Mouse (Mus musculus) liver, adult 2 months (tissue): ENCODE measurements around the gene Gpr35. TPM values are rescaled to one million over a fixed set of nuclear protein-coding genes. Genes with fewer than 3 reads are reported as not detected.

ENCODE experiments used
- DNase-seq: peaks from one replicate; pipeline ENCODE4 v3.0.0-alpha.2; 2011; ENCODE audit warnings: low read depth, low spot score; ENCODE audit errors: extremely low read depth
- H3K27ac ChIP-seq: fragments of 200-500 bp; replicated peaks from 2 replicates; pipeline ENCODE4 v1.5.1; 2012; ENCODE audit warnings: low read depth, mild to moderate bottlenecking, control low read depth, inconsistent platforms, low read length; ENCODE audit not compliant: insufficient read depth
- H3K27me3 ChIP-seq: fragments of 200-500 bp; 2 replicates; pipeline ENCODE4 v1.6.1; 2012; ENCODE audit warnings: mild to moderate bottlenecking, moderate library complexity, low read length, inconsistent platforms; ENCODE audit not compliant: control insufficient read depth, insufficient read depth
- H3K36me3 ChIP-seq: fragments of 200-500 bp; 2 replicates; pipeline ENCODE4 v1.6.1; 2012; ENCODE audit warnings: low read length, inconsistent platforms; ENCODE audit not compliant: control insufficient read depth, insufficient read depth
- H3K4me1 ChIP-seq: fragments of 200-500 bp; 2 replicates; pipeline ENCODE4 v1.6.1; 2011; ENCODE audit warnings: low read length; ENCODE audit not compliant: control insufficient read depth, insufficient read depth
- H3K4me3 ChIP-seq: fragments of 200-500 bp; 2 replicates; pipeline ENCODE4 v1.5.1; 2011; ENCODE audit warnings: low read depth, mild to moderate bottlenecking, control low read depth, low read length, moderate library complexity; ENCODE audit not compliant: insufficient read depth
- H3K79me2 ChIP-seq: fragments of 200-500 bp; 2 replicates; pipeline ENCODE4 v1.6.1; 2012; ENCODE audit warnings: inconsistent platforms, mild to moderate bottlenecking, low read length, moderate library complexity; ENCODE audit not compliant: control insufficient read depth, insufficient read depth
- H3K9ac ChIP-seq: fragments of 200-500 bp; 2 replicates; pipeline ENCODE4 v1.6.1; 2012; ENCODE audit warnings: low read depth, mild to moderate bottlenecking, control low read depth, inconsistent platforms, low read length
- CTCF ChIP-seq: fragments of 200-500 bp; IDR thresholded peaks from 2 replicates; pipeline ENCODE4 v1.5.1; 2011; ENCODE audit warnings: low read depth, low read length, control low read depth
- POLR2A ChIP-seq: fragments of 200-500 bp; IDR thresholded peaks from 2 replicates; pipeline ENCODE4 v1.6.1; 2011; ENCODE audit warnings: low read length, control low read depth; ENCODE audit not compliant: insufficient read depth; ENCODE audit errors: extremely low read depth
- WGBS: fragments of 180-500 bp; shearing (Covaris S2); methylation state at CpG from one replicate; pipeline ENCODE4 v1.1.7; 2018; 5-methylcytosine and 5-hydroxymethylcytosine counted together
- polyA plus RNA-seq: library from polyadenylated mRNA; depleted of rRNA; stranded (reverse); fragments of >200 nt; gene quantifications from 2 replicates; pipeline ENCODE4 v1.2.3, GENCODE M21; 2012
- total RNA-seq: library from RNA; depleted of rRNA; stranded (reverse); fragments of >200 nt; gene quantifications from 2 replicates; pipeline ENCODE4 v1.2.3, GENCODE M21; 2014

Gene Gpr35
- total and polyA plus RNA-seq, 2 experiments: 0.18 to 0.53 TPM

DNA sequence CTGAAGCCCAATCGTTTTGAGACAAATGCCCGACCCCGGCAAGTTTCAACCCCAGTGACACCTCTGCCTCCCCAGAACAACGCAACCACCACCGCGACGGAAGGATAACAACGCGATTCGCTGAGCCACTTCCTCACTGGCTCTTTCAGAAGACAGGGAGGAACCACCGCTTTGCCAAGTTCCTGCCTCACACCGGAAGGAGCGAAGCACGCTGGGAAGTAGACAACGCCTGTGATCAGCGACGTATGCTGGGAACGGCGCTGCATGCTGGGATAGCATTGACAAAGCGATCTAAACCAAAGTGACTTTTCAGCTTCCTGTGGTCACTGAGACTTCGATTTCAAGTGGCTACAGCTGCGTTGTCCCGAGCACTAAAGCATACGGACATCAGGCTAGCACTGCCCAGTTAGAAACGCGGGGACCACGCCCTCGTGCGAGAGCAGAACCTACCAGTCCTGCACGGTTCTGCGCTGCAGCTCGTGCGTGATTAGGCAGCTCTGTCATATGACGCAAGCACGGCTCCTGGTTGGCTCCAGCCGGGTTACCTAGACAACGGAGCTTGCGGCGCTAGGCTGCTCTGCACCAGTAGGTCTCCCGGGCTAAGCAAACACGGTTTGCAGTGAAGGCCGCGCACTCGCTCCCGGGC lies 16.4 kb upstream of the Gpr35 start, which contains the start of gene Capn10:
Gene Capn10, plus strand, starts transcription at position 195 of the 646 bp plus-strand sequence.
- TF ChIP-seq POLR2A (peak; percentile 85), CTCF (no peak)
- no peaks in the 10 kb centered on the region for H3K27me3 ChIP-seq
- H3K4me1 ChIP-seq: peaks cover 12% of the 10 kb centered on the region
- under 1% methylated on average over 45 of the region's 45 CpGs for WGBS
- H3K27ac ChIP-seq: peak within 1 kb of the TSS; percentile 77
- H3K4me3 ChIP-seq: peak within 1 kb of the TSS; percentile 54
- H3K36me3 ChIP-seq: peaks cover 1% of the 10 kb centered on the region; the same call in 1 of the 2 replicates
- peak; percentile 98 for DNase-seq
- peaks cover 4% of the 10 kb centered on the region; the same call in 1 of the 2 replicates for H3K79me2 ChIP-seq
- H3K9ac ChIP-seq: peak within 1 kb of the TSS; percentile 59

DNA sequence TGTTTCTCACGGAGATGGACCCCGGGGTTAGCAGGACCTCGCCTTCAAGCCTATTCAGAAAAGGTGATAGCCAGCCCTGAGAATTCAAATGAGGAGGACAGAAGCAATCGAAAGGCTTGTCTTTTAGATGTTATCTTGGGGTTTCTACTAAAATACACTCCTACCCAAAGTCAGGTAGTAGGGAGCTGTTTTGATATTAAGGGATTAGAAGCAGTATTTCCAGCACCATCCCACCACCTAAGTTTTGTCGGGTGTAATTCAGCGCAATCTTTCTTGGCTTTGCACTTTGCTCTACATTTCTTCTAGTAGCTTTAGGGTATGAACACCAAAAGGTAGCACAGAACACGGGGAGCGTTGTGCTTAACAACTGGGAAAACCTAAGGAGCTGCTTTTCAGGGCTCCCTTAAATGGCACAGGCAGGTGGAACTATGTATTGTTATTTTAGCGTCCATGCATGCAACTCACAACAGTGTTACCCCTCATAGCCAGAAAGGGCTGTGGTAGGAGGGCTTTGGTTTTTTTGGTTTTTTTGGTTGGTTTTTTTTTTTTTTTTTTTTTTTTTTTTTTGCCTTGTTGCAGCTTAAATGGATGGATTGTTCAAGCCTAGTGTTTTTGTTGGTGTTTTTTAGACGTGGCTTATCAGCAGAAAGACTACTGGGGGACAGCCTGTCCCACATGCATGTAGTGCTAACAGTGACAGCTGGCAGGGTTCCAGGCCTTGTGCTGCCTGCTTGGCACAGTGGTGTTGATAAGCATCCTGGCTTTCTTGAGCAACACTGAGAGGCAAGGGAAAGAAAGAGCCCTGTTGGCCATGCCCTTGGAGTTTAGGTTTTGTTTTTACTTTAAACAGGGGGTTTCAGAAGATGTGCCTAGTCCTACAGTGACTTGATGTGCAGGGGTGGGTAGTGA lies 15.4 kb upstream of the Gpr35 start:
- H3K36me3 ChIP-seq: peaks cover 2% of the 10 kb centered on the region; the same call in 1 of the 2 replicates
- H3K79me2 ChIP-seq: peaks cover 4% of the 10 kb centered on the region; the same call in 1 of the 2 replicates
- peak overlapping the region; percentile 54 for H3K4me3 ChIP-seq
- no peaks in the 10 kb centered on the region for H3K27me3 ChIP-seq
- no peak for TF ChIP-seq POLR2A
- no peak for TF ChIP-seq CTCF
- H3K9ac ChIP-seq: peak overlapping the region; percentile 54
- H3K27ac ChIP-seq: peak overlapping the region; percentile 49
- WGBS: 5% methylated on average over 10 of the region's 10 CpGs
- H3K4me1 ChIP-seq: peaks cover 12% of the 10 kb centered on the region
- DNase-seq: peak; percentile 82

DNA sequence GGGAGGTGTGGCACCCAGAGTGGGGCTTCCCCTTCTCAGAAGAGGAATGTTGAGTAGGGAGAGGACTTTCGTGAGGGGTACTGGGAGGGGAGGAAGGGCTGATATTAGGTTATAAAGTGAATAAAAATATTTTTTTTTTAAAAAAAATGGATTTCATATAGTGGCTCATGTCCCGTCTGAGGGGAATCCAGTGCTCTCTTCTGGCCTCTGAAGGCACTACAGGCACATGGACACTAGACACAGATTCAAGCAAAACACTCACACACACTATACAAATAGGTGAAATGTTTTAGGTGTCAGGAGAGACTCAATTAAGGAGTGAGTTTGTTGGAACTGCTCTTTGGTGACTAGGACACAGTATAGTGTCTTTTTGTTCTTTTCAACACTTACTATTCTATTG lies 14.7 kb upstream of the Gpr35 start:
- no peak for TF ChIP-seq CTCF
- no peak for TF ChIP-seq POLR2A
- Histone ChIP-seq H3K4me3 (peak overlapping the region; percentile 21), H3K9ac (peak overlapping the region; percentile 20; the same call in 1 of the 2 replicates), H3K79me2 (peaks cover 4% of the 10 kb centered on the region; the same call in 1 of the 2 replicates), H3K36me3 (peaks cover 4% of the 10 kb centered on the region; the same call in 1 of the 2 replicates), H3K27ac (peak overlapping the region; percentile 49), H3K4me1 (peaks cover 12% of the 10 kb centered on the region), H3K27me3 (no peaks in the 10 kb centered on the region)
- 16% methylated on average over 2 of the region's 2 CpGs for WGBS
- DNase-seq: no peak

DNA sequence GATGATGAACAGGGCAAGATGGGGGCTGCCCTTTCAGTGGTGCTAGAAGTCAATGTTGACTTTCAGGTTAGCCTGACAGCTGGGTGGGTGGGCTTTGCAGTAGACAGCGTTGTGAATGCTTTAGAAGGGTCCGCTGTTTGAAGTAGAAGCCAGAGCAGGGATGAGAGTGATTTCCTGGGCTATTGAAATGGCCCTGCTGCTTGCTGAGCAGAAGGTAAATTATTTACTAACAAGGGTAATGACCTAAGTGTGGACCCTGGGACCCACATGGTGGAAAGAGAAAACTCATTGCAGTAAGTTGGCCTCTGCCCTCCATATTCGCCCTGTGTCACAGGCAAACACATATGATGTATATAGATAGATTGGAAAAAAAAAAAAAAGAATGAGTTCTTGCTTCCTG lies 14.2 kb upstream of the Gpr35 start:
- H3K4me3 ChIP-seq: peak overlapping the region; percentile 16
- H3K27ac ChIP-seq: peak overlapping the region; percentile 78

DNA sequence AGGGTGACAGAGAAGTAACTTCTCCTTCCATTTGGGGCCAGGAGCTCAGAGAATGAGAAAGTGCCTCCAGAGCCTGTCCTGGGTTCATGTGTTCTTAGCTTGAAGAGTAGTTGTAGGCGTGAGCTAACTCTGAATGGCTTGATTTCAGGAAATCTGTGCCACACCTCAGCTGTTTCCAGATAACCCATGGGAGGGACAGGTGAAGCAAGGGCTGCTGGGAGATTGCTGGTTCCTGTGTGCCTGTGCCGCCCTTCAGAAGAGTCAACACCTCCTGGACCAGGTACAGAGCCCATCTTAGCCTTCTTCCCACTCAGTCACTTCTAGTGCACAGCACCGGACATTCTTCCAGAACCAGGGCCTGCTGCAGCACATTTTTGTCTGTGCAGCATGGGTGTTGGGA lies 12.9 kb upstream of the Gpr35 start:
- no peak overlapping the region for H3K9ac ChIP-seq
- peaks cover 12% of the 10 kb centered on the region for H3K4me1 ChIP-seq
- H3K27me3 ChIP-seq: no peaks in the 10 kb centered on the region
- peak; percentile 45 for DNase-seq
- H3K4me3 ChIP-seq: no peak overlapping the region
- TF ChIP-seq POLR2A (no peak), CTCF (no peak)
- peaks cover 7% of the 10 kb centered on the region for H3K36me3 ChIP-seq
- H3K27ac ChIP-seq: no peak overlapping the region
- 52% methylated on average over 3 of the region's 3 CpGs for WGBS
- peaks cover 4% of the 10 kb centered on the region; the same call in 1 of the 2 replicates for H3K79me2 ChIP-seq

More for the DNA sequence above, 14.2 kb upstream of the Gpr35 start:
- no peak for TF ChIP-seq CTCF
- TF ChIP-seq POLR2A: no peak
- Histone ChIP-seq H3K36me3 (peaks cover 7% of the 10 kb centered on the region; the same call in 1 of the 2 replicates), H3K9ac (peak overlapping the region; percentile 44; the same call in 1 of the 2 replicates), H3K79me2 (peaks cover 4% of the 10 kb centered on the region; the same call in 1 of the 2 replicates), H3K4me1 (peaks cover 12% of the 10 kb centered on the region), H3K27me3 (no peaks in the 10 kb centered on the region)
- peak; percentile 78 for DNase-seq
- 25% methylated on average over 3 of the region's 3 CpGs for WGBS
